Mouse (Mus musculus) thymus, postnatal 14 days (tissue): ENCODE data around the gene Mgat4a.
A peak's percentile ranks its signal among the peaks of the same experiment; 100 is the strongest.
"Not testable (repeated sequence)": the region's sequence is repeated elsewhere in the genome, so short reads cannot be mapped to it uniquely, and the experiment has no call there.

ENCODE experiments used
- DNase-seq: peaks from one replicate; pipeline ENCODE4 v3.0.0; 2021

Mgat4a gene

GRCm38 (mm10) chr1:37531654-37532532 lies 8.9 kb downstream of the Mgat4a start:
- no peak for DNase-seq

- DNase-seq: no peak
These were observed 10.8 kb downstream of the Mgat4a start for GRCm38 (mm10) chr1:37530061-37530460.

GRCm38 (mm10) chr1:37526257-37526656 lies 14.6 kb downstream of the Mgat4a start:
- no peak for DNase-seq

- DNase-seq: no peak
These were observed 16.1 kb downstream of the Mgat4a start for GRCm38 (mm10) chr1:37524669-37525068.

- DNase-seq: not testable (repeated sequence)
These were observed 16.7 kb downstream of the Mgat4a start for GRCm38 (mm10) chr1:37524122-37524521.

- DNase-seq: not testable (repeated sequence)
These were observed 17.3 kb downstream of the Mgat4a start for GRCm38 (mm10) chr1:37523548-37523947.

- no peak for DNase-seq
These were observed 18.7 kb downstream of the Mgat4a start for GRCm38 (mm10) chr1:37522101-37522500.

- no peak for DNase-seq
These were observed 22.0 kb downstream of the Mgat4a start for GRCm38 (mm10) chr1:37518791-37519190.

- DNase-seq: no peak
These were observed 22.6 kb downstream of the Mgat4a start for GRCm38 (mm10) chr1:37518124-37518720.

GRCm38 (mm10) chr1:37512961-37513431 lies 27.8 kb downstream of the Mgat4a start:
- no peak for DNase-seq

GRCm38 (mm10) chr1:37512109-37512640 lies 28.6 kb downstream of the Mgat4a start:
- DNase-seq: no peak

- DNase-seq: peak; percentile 76
These were observed 30.6 kb downstream of the Mgat4a start for GRCm38 (mm10) chr1:37510193-37510592.

GRCm38 (mm10) chr1:37509437-37509836 lies 31.4 kb downstream of the Mgat4a start:
- no peak for DNase-seq

GRCm38 (mm10) chr1:37505348-37505730 lies 35.5 kb downstream of the Mgat4a start:
- peak; percentile 40 for DNase-seq

- DNase-seq: no peak
These were observed 36.0 kb downstream of the Mgat4a start for GRCm38 (mm10) chr1:37504716-37505347.

- no peak for DNase-seq
These were observed 37.2 kb downstream of the Mgat4a start for GRCm38 (mm10) chr1:37503656-37504055.

- no peak for DNase-seq
These were observed 38.5 kb downstream of the Mgat4a start for GRCm38 (mm10) chr1:37502354-37502753.

- no peak for DNase-seq
These were observed 40.1 kb downstream of the Mgat4a start for GRCm38 (mm10) chr1:37500723-37501122.

- DNase-seq: not testable (repeated sequence)
These were observed 41.4 kb downstream of the Mgat4a start for GRCm38 (mm10) chr1:37499395-37499794.

- DNase-seq: no peak
These were observed 41.9 kb downstream of the Mgat4a start for GRCm38 (mm10) chr1:37498911-37499310.

- DNase-seq: no peak
These were observed 44.1 kb downstream of the Mgat4a start for GRCm38 (mm10) chr1:37496591-37497280.

GRCm38 (mm10) chr1:37495698-37496321 lies 45.0 kb downstream of the Mgat4a start:
- DNase-seq: peak; percentile 60
